23 mouse cellular contexts compared by ENCODE assay signal in genomic region chr1:64867684-64868083, GRCm38 (mm10).
A peak's percentile ranks its signal among the peaks of the same experiment; 100 is the strongest.
DNase-seq lines count a peak whose midpoint lies in the region; ATAC-seq lines count a peak whose summit lies in the region.
"Had no signal": no experiment of that assay in that cellular context is flagged by ENCODE, and none has a peak within 500 bp of the region (broad histone marks: within the 10 kb centered on the region; RNA-seq: fewer than 3 reads in every experiment).

No protein-coding gene starts in this region.

- WGBS in kidney, embryonic 16.5 days = 56% methylated on average over 4 of the region's 4 CpGs
- WGBS in stomach, embryonic 16.5 days = 34% methylated on average over 4 of the region's 4 CpGs

- H3K4me2 ChIP-seq in kidney, embryonic 16.5 days (replicated peaks; ENCODE audit: low read depth, low read length) = no peak overlapping the region
- no peak overlapping the region for H3K4me2 ChIP-seq in stomach, embryonic 16.5 days (ENCODE audit: low read depth, low read length)
- H3K4me2 ChIP-seq: heart, embryonic 15.5 days; limb, embryonic 15.5 days; neural tube, embryonic 13.5 days had no signal

- DNase-seq in frontal cortex, adult 2 months (ENCODE audit: extremely low spot score in 1 of 2, low spot score in 1 of 2) = no peak
- DNase-seq in kidney, adult 18-20 months = no peak
- no peak for DNase-seq in adrenal gland, adult 2 months
- DNase-seq: cerebellum, postnatal 36 days; gastrocnemius, postnatal 10 days; kidney, adult 8-10 months; kidney, postnatal 14 days; left cerebral cortex, postnatal 4 days; lung, postnatal 4 days; retina, postnatal 1 day; right cerebral cortex, postnatal 25 days; thymus, postnatal 14 days had no signal

- no peak overlapping the region for H3K4me3 ChIP-seq in kidney, embryonic 16.5 days (ENCODE audit: low read length)
- H3K4me3 ChIP-seq in stomach, embryonic 16.5 days (replicated peaks; ENCODE audit: low read length) = no peak overlapping the region
- H3K4me3 ChIP-seq: heart, embryonic 15.5 days; limb, embryonic 15.5 days; midbrain, embryonic 10.5 days; myocyte; neural tube, embryonic 13.5 days had no signal

- no peaks in the 10 kb centered on the region for H3K9me3 ChIP-seq in kidney, embryonic 16.5 days (ENCODE audit: low read length)
- H3K9me3 ChIP-seq in stomach, embryonic 16.5 days (replicated peaks; ENCODE audit: control insufficient read depth, low read length) = no peaks in the 10 kb centered on the region
- H3K9me3 ChIP-seq: heart, embryonic 15.5 days; limb, embryonic 15.5 days; midbrain, embryonic 10.5 days; neural tube, embryonic 13.5 days had no signal

- H3K36me3 ChIP-seq in kidney, embryonic 16.5 days (ENCODE audit: insufficient read depth, low read length) = no peaks in the 10 kb centered on the region
- no peaks in the 10 kb centered on the region for H3K36me3 ChIP-seq in stomach, embryonic 16.5 days (ENCODE audit: control insufficient read depth, insufficient read depth, low read length)
- H3K36me3 ChIP-seq: heart, embryonic 15.5 days; limb, embryonic 15.5 days; midbrain, embryonic 10.5 days; neural tube, embryonic 13.5 days had no signal

- peak; percentile 16; the same call in 1 of the 2 replicates for ATAC-seq in frontal cortex, adult (ENCODE audit: low TSS enrichment)
- ATAC-seq in kidney, embryonic 16.5 days (ENCODE audit: low FRiP score, low TSS enrichment) = no peak
- ATAC-seq in granulocyte monocyte progenitor cell, adult 5-6 weeks (replicated peaks; ENCODE audit: poor library complexity, severe bottlenecking) = peak; percentile 73
- ATAC-seq in stomach, embryonic 16.5 days (ENCODE audit: insufficient read depth, low FRiP score) = no peak
- ATAC-seq: hindbrain, postnatal 0 days; midbrain, embryonic 16.5 days had no signal

- no peak overlapping the region for H3K27ac ChIP-seq in kidney, embryonic 16.5 days (ENCODE audit: low read length)
- H3K27ac ChIP-seq in stomach, embryonic 16.5 days (ENCODE audit: low read length) = peak overlapping the region; percentile 44
- H3K27ac ChIP-seq: heart, embryonic 15.5 days; hindbrain, postnatal 0 days; limb, embryonic 15.5 days; midbrain, embryonic 10.5 days; neural tube, embryonic 13.5 days had no signal

- H3K9ac ChIP-seq in kidney, embryonic 16.5 days (replicated peaks; ENCODE audit: low read length) = 0 out of 2 replicates have a peak overlapping the region, but pooled peaks have one; percentile 17
- H3K9ac ChIP-seq in stomach, embryonic 16.5 days (ENCODE audit: low read length) = 0 out of 2 replicates have a peak overlapping the region, but pooled peaks have one; percentile 7
- H3K9ac ChIP-seq: heart, embryonic 15.5 days; limb, embryonic 15.5 days; neural tube, embryonic 13.5 days had no signal

- H3K4me1 ChIP-seq in kidney, embryonic 16.5 days (ENCODE audit: insufficient read depth, low read length) = 0 out of 2 replicates have a peak, but pooled peaks cover 10% of the 10 kb centered on the region
- H3K4me1 ChIP-seq in stomach, embryonic 16.5 days (ENCODE audit: control insufficient read depth, insufficient read depth, low read length) = peaks cover 6% of the 10 kb centered on the region
- H3K4me1 ChIP-seq: limb, embryonic 15.5 days; midbrain, embryonic 10.5 days; neural tube, embryonic 13.5 days had no signal

- no peaks in the 10 kb centered on the region; the same call in 1 of the 2 replicates for H3K27me3 ChIP-seq in kidney, embryonic 16.5 days (ENCODE audit: insufficient read depth, low read length)
- no peaks in the 10 kb centered on the region for H3K27me3 ChIP-seq in stomach, embryonic 16.5 days (ENCODE audit: control insufficient read depth, insufficient read depth, low read length)
- H3K27me3 ChIP-seq: heart, embryonic 15.5 days; limb, embryonic 15.5 days; neural tube, embryonic 13.5 days had no signal

Comparison
In these comparisons a context has a peak if more than half of its experiments do, and no peak if none do; other contexts are left out.
1. ATAC-seq: peak in frontal cortex, adult (single experiment) and granulocyte monocyte progenitor cell, adult 5-6 weeks (single experiment); none in kidney, embryonic 16.5 days (single experiment) and stomach, embryonic 16.5 days (single experiment).